Mouse (Mus musculus) right cerebral cortex, postnatal 10 days (tissue): ENCODE results near the gene March6.

Source experiments
- DNase-seq, 2 experiments: peaks; one replicate each; pipeline ENCODE4 v3.0.0; 2021; ENCODE audit warnings: low spot score in 2 of 2

Gene March6

GRCm38 (mm10) chr15:31454096-31454860 lies 76.6 kb downstream of the March6 start:
- DNase-seq, result no peak

DNA sequence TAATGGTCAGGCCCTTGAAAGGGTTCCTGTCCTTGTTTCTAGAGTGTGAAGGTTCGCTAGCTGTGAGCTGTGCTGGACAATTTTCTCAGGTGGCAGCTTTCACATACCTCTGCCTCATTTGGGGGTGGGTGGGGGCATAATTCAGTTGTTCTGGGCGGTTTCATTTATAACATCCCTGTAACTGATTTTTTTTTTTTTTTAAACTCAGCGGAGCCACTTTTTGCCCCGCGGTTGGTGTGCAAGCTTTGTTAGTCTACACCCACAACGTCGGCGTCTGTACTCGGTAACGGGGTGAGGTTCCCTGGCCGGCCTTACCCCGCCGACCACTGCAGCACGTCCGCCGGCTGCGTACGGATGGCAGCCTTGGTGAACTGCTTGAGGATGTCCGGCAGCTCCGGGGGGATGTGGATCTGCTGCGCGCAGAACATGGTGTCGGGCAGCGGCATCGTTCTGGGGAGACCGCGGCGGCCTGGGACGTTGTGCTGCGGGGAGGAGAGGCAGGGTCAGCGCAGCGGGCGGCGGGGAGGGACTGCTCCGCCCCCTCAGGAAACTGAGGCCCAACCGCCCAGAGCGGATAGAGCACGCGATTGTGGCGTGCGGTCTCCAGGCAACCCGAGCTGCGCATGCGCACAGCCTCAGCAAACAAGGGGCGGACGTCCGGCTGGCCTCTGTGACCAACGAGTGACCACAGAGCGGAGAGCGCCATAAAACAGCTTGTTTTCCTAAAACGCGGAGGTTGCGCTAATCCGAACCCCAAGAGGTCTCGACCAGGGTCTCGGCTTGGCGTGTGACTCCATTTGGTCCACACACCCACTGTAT lies 77.5 kb downstream of the March6 start, which contains the start of gene Ropn1l:
Gene Ropn1l, minus strand, starts transcription at position 640 of the 819 bp plus-strand sequence.
- peak; percentile 94 to 95 for DNase-seq

DNA sequence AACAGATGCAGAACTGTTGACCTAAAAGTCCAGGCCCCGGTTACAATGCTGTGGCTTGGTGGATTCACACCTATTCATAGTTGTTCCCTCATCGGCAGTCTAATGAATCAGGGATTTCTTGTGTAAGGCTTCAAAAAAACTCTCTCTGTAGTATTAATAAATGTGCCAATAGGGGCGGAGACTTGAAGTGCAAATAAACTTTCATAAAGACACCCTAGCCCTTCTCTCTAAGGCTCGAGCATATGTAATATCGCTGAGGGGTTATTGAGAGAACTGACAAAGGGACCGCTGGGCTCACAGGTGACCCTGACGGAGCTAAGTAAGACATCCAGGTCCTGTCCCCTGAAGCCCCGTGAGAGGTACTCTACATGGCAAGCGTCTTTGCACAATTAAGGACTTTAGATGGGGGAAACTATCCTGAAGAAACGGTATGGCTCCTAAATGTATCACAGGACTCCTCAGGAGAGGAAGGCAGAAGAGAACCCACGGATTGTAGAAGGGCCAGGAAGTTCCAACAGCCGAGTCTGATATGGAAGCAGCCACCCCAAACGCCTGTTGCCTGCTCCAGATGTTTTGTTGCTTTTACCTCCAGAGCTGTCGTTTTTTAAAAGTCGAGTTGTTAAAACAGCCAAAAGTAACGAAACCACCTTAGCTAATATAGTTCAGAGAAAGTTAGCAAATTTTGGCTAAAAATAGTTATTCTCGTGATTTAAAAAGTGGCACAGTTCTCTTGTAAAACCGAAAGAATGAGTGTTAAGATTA lies 78.3 kb downstream of the March6 start:
- DNase-seq, result no peak

DNA sequence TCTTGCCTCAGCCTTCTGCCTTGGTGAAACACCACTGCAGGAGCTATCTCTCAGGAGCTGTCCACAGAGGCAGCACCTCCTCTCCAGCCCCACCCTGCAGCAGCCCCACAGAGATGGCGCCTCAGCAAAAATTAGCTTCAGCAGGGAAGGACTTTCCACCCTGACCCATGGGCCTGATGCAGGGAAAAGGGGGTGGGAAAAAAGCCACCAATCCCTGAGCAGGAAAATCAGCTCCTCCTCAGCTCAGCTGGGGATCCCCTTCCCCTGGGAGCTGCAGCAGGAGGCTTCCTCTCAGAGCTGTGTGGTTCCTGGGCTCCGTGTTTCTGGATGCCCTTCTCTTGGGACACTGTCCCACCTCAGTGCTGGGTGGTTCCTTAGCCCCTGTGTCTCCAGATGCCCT lies 81.1 kb downstream of the March6 start:
- no peak for DNase-seq

- peak; percentile 65 for DNase-seq
Observed at GRCm38 (mm10) chr15:31447121-31447520, 83.7 kb downstream of the March6 start.

GRCm38 (mm10) chr15:31442698-31443097 lies 88.2 kb downstream of the March6 start:
- no peak for DNase-seq

GRCm38 (mm10) chr15:31441996-31442395 lies 88.9 kb downstream of the March6 start:
- DNase-seq, result no peak

DNA sequence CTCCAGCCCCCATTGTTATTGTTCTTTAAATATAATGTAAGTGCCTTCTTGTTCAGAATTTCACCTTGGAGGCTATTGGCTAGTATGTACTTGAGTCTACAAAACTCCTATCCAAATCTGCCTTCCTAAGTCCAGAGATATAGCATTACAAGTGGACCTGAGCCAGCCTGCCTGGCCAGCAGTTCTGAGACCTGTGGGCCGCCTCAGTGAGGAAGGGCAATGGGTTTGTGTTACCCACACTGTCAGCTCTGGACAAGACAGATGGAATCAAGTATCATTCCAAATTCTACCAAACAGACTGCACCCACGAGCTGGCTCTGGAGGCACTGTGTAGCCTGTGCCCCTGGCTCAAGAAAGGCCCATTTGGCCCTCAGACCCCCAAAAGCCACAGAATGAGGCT lies 94.0 kb downstream of the March6 start:
- no peak for DNase-seq

GRCm38 (mm10) chr15:31436083-31436482 lies 94.8 kb downstream of the March6 start:
- no peak for DNase-seq

DNA sequence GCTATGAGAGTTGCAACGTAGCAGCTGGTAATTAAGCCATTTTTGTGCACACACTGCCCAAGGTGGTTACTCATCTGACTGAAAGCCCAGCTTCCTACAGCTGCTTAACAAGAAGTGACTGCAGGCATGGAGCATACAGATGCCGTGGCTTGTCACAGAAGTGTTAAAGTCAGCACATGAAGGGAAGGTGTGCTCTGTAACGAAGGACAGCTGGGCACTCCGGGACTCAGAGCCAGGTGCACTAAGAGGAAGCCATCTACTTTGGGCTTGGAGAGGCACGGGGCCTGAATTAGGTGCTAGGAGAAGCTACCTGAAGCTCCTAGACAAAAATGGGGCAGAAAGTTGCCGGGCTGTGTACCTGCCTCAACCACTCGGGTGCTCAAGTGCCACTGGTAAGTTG lies 97.1 kb downstream of the March6 start:
- no peak for DNase-seq

DNA sequence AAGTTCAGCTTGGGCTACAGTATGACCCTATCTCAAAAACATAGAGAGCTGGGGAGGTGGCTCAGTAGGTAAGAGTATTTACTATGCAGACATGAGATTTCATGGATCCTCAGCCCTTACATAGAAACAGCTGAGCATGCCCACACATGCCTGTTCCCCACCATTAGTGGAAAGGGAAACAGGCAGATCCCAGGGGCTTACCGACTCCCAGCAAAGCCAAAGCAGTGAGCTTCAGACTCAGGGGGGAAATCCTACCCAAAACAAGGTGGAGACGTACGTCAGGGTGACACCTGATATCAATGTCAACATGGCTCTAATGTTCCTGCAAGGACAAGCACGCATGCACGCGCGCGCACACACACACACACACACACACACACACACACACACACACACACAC lies 99.0 kb downstream of the March6 start:
- DNase-seq, result no peak

GRCm38 (mm10) chr15:31430014-31430413 lies 100.8 kb downstream of the March6 start:
- no peak for DNase-seq

DNA sequence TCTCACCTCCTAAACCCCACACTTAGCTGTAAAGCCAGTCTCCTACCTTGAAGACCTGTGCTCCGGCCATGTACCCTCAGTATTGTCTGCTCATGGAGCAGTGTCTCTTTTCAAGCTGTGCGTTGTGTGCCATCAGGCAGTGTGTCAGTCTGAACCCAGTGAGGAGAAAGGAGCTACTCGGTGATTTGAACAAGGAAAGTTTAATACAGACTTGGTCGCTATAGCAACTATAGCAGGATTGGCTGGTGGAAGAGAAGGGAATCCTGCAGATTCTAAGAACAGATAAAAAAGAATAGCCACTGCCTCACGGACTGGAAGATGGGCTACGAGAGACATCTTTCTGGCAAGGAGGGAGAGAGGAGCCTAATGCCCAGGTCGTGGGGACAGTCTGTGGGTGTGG lies 101.4 kb downstream of the March6 start:
- DNase-seq, result no peak

GRCm38 (mm10) chr15:31428571-31428970 lies 102.3 kb downstream of the March6 start:
- DNase-seq, result peak; percentile 71 to 83

DNA sequence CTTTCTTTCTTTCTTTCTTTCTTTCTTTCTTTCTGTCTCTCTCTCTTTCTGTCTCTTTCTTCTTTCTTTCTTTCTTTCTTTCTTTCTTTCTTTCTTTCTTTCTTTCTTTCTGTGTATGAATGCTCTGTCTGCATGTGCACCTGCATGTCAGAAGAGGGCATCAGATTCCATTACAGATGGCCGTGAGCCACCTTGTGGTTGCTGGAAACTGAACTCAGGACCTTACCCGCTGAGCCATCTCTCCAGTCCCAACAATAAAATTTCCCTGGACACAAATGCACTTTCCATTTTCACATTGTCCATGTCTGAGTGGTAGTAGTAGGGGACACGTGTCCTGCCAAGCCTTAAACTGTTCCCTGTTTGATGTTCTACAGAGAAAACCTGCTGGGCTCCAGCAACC lies 103.5 kb downstream of the March6 start:
- no peak for DNase-seq

DNA sequence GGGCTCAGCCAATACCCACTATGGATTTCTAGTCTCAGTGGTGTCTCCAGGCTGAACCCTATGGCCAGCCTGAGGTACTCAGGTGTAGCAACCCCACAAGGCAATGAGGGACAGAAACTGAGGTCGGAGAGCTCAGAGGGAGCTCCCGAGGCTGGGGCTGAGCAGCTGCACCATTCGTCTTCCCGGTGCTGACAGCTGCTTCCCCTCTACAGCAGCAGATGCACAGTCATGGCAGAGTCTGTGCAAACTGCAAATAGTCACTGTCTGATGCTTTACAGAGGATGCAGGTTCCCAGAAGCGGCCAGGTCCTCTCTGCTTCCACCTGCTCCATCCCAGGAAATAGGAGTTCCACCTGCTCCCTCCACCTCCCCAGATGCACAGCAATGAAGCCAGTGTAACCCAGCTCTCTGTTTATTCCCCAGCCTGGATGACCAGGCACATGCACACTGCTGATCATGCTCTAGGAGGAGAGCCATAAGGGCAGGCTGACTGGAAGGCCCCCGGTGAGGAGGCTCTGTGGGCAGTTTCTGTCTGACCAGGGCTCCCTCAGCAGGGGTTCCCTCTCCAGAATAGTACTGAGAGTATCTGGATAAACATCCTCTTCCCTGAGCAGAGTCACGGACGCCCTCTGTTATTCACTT lies 104.7 kb downstream of the March6 start:
- DNase-seq, result peak in 1 of 2 experiments; percentile 44

- no peak for DNase-seq
Observed at GRCm38 (mm10) chr15:31422649-31423369, 108.0 kb downstream of the March6 start.

GRCm38 (mm10) chr15:31419037-31419436 lies 111.8 kb downstream of the March6 start:
- DNase-seq, result no peak

DNA sequence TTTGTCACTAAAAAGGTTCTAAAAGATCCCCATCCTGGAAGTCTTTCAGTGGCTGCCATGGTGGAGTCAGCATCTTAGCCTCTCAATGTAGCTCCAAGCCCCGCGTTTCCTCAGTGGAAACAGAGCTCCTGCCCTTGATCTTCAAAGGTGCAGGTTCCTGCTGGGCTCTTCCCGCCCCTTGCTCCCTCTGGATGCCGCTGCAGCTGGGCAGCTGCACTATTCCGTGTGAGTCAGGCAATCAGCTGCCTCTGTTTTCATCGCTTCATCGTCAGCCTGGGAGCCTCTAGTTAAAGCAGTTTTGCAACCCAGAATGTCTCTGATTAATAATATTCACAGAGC lies 112.2 kb downstream of the March6 start:
- DNase-seq, result no peak

- peak; percentile 70 to 73 for DNase-seq
Observed at GRCm38 (mm10) chr15:31417796-31418685, 112.8 kb downstream of the March6 start.
